Mouse (Mus musculus): ENCODE results near the gene D430041D05Rik. TPM values are rescaled to one million over a fixed set of nuclear protein-coding genes. Genes with fewer than 3 reads are reported as not detected.
"Not testable (repeated sequence)": the region's sequence is repeated elsewhere in the genome, so short reads cannot be mapped to it uniquely, and the experiment has no call there.

The D430041D05Rik gene
- total and polyA plus RNA-seq, 3 experiments = not detected

DNA sequence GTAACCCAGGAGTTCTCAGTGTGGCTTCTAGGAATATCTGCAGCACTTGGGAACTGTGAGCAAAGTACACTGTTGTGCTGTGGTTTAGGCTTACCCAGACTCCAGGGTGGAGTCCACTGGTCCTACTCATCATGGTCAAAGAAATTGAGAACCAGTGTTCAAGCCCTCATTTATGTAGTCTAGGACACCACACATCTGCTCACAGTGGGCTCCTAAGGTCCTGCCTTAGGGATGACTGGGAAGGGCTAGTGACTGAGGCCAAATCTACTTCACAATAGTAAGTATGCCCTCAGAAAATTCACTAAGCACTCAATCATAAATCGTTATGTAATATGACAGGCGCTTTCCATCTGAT lies 311.6 kb downstream of the D430041D05Rik start:
- Histone ChIP-seq H3K4me1 (ENCODE audit: control insufficient read depth in 1 of 2, insufficient read depth in 2 of 2) (peaks cover 0 to 9% of the 10 kb centered on the region in 2 experiments; a peak in 2 of 4 replicates), H3K4me3 (replicated peaks in 1 of 3; ENCODE audit: low read depth in 2 of 3, low read length in 2 of 3, poor library complexity in 1 of 3) (no peak overlapping the region), H3K36me3 (replicated peaks in 1 of 2; ENCODE audit: control insufficient read depth in 1 of 2, insufficient read depth in 1 of 2, low read length in 1 of 2) (no peaks in the 10 kb centered on the region), H3K4me2 (ENCODE audit: insufficient read depth, low read depth, poor library complexity, severe bottlenecking) (no peak overlapping the region), H3K79me2 (replicated peaks; ENCODE audit: control insufficient read depth, extremely low read depth, insufficient read depth, poor library complexity, severe bottlenecking) (no peaks in the 10 kb centered on the region), H3K27ac (ENCODE audit: insufficient read depth, low read depth) (no peak overlapping the region), H3K9ac (ENCODE audit: insufficient read depth, low read depth) (no peak overlapping the region), H3K27me3 (replicated peaks) (no peaks in the 10 kb centered on the region), H3K9me3 (replicated peaks; ENCODE audit: low read length) (no peaks in the 10 kb centered on the region)
- in situ Hi-C loops (cut with MboI; ENCODE audit: low pct_ligation_motif_present, low pct_unique_long_range_greater_than_20kb, low sequenced_read_pairs) = no loop called here
- TF ChIP-seq ZC3H11A (IDR thresholded peaks at IDR 0.05; ENCODE audit: low read depth, low read length) (no peak), ELF1 (IDR thresholded peaks at IDR 0.05; ENCODE audit: low read depth, low read length) (no peak), RAD21 (IDR thresholded peaks at IDR 0.05; ENCODE audit: low read depth, low read length) (no peak), TBP (conservative IDR thresholded peaks at IDR 0.05; ENCODE audit: low read depth, low read length) (no peak), SMC3 (IDR thresholded peaks at IDR 0.05; ENCODE audit: low read depth, low read length) (no peak), HCFC1 (IDR thresholded peaks at IDR 0.05; ENCODE audit: low read depth, low read length) (no peak), CHD2 (IDR thresholded peaks at IDR 0.05; ENCODE audit: low read length) (no peak), E2F4 (IDR thresholded peaks at IDR 0.05; ENCODE audit: insufficient replicate concordance, low read depth, low read length) (no peak), NELFE (IDR thresholded peaks at IDR 0.05; ENCODE audit: low read depth, low read length) (no peak), NRF1 (IDR thresholded peaks at IDR 0.05; ENCODE audit: low read depth, low read length) (no peak), BHLHE40 (IDR thresholded peaks at IDR 0.05; ENCODE audit: low read depth, low read length) (no peak), GABPA (IDR thresholded peaks at IDR 0.05; ENCODE audit: insufficient replicate concordance, low read depth, low read length) (no peak), TCF12 (IDR thresholded peaks at IDR 0.05; ENCODE audit: low read depth, low read length) (no peak), MAZ (IDR thresholded peaks at IDR 0.05; ENCODE audit: low read depth, low read length) (no peak), JUND (conservative IDR thresholded peaks at IDR 0.05; ENCODE audit: low read depth, low read length) (no peak), CTCF (conservative IDR thresholded peaks at IDR 0.05 in 1 of 2, IDR thresholded peaks at IDR 0.05 in 1 of 2; ENCODE audit: low read depth in 2 of 2, low read length in 2 of 2) (no peak), JUN (IDR thresholded peaks at IDR 0.05; ENCODE audit: insufficient read depth, low read depth, low read length) (no peak), MAX (IDR thresholded peaks at IDR 0.05; ENCODE audit: low read length) (no peak)
- DNase-seq (ENCODE audit: extremely low read depth) = no peak
- dilution Hi-C loops (cut with MboI; ENCODE audit: extremely low pct_ligation_motif_present, extremely low pct_unique_long_range_greater_than_20kb, low sequenced_read_pairs) = no loop called here

DNA sequence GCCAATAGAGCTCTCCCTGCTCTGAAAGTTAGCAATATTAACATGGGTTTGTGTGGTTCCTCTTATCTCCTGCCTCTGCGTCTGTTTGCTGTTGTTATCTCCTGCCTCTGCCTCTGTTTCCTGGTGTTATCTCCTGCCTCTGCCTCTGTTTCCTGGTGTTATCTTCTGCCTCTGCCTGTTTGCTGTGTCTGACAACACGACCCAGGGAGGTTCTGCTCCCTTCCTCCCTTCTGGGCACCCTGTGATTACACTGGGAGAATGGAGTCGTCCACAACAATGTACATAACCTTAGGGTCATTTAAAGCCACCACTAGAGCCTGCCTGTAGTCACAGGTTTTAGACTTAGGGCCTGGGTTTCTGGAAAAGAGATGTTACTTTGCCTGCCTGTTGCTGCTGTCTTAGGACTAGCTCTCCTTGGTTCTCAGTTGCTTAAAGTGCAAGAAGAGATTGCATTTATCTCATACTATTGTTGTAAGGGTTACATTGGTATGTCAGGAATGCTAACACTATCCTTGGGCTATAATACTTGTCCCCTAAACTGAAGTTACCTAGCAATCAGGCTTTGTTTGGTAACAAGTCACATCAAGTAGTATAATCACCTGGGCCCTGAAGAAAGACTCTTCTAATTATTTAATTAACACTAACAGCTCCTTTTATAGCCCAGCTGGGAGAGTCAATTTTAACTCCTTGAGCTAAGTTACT lies 312.1 kb downstream of the D430041D05Rik start:
- Histone ChIP-seq H3K4me1 (ENCODE audit: control insufficient read depth in 1 of 2, insufficient read depth in 2 of 2) (peaks cover 0 to 9% of the 10 kb centered on the region in 2 experiments; a peak in 2 of 4 replicates), H3K27ac (ENCODE audit: insufficient read depth, low read depth) (no peak overlapping the region), H3K4me3 (replicated peaks in 1 of 3; ENCODE audit: low read depth in 2 of 3, low read length in 2 of 3, poor library complexity in 1 of 3) (no peak overlapping the region), H3K9me3 (replicated peaks; ENCODE audit: low read length) (no peaks in the 10 kb centered on the region), H3K27me3 (replicated peaks) (no peaks in the 10 kb centered on the region), H3K36me3 (replicated peaks in 1 of 2; ENCODE audit: control insufficient read depth in 1 of 2, insufficient read depth in 1 of 2, low read length in 1 of 2) (no peaks in the 10 kb centered on the region), H3K79me2 (replicated peaks; ENCODE audit: control insufficient read depth, extremely low read depth, insufficient read depth, poor library complexity, severe bottlenecking) (no peaks in the 10 kb centered on the region), H3K9ac (ENCODE audit: insufficient read depth, low read depth) (no peak overlapping the region), H3K4me2 (ENCODE audit: insufficient read depth, low read depth, poor library complexity, severe bottlenecking) (no peak overlapping the region)
- DNase-seq (ENCODE audit: extremely low read depth) = no peak
- in situ Hi-C loops (cut with MboI; ENCODE audit: low pct_ligation_motif_present, low pct_unique_long_range_greater_than_20kb, low sequenced_read_pairs) = no loop called here
- TF ChIP-seq TCF12 (IDR thresholded peaks at IDR 0.05; ENCODE audit: low read depth, low read length) (no peak), ZKSCAN1 (IDR thresholded peaks at IDR 0.05; ENCODE audit: borderline replicate concordance, low read depth, low read length) (no peak), EP300 (IDR thresholded peaks at IDR 0.05; ENCODE audit: low read length) (no peak), IRF4 (IDR thresholded peaks at IDR 0.05; ENCODE audit: low read depth, low read length) (no peak), ZNF384 (IDR thresholded peaks at IDR 0.05; ENCODE audit: low read depth, low read length) (no peak), HCFC1 (IDR thresholded peaks at IDR 0.05; ENCODE audit: low read depth, low read length) (no peak)
- dilution Hi-C loops (cut with MboI; ENCODE audit: extremely low pct_ligation_motif_present, extremely low pct_unique_long_range_greater_than_20kb, low sequenced_read_pairs) = no loop called here

DNA sequence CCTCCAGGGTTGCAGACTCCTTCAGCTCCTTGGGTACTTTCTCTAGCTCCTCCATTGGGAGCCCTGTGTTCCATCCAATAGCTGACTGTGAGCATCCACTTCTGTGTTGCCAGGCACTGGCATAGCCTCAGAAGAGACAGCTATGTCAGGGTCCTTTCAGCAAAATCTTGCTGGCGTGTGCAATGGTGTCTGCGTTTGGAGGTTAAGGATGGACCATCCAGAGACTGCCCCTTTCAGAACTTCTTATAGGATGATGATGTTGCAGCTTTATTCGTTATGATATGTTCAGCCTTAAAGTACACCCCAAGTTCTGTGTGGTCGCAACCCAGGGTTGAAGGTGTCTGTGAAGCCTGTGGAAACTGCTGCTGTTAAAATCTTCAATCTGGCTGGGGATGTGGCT lies 313.4 kb downstream of the D430041D05Rik start:
- dilution Hi-C loops (cut with MboI; ENCODE audit: extremely low pct_ligation_motif_present, extremely low pct_unique_long_range_greater_than_20kb, low sequenced_read_pairs); H3K4me2 ChIP-seq (ENCODE audit: insufficient read depth, low read depth, poor library complexity, severe bottlenecking); DNase-seq (ENCODE audit: extremely low read depth); H3K79me2 ChIP-seq (replicated peaks; ENCODE audit: control insufficient read depth, extremely low read depth, insufficient read depth, poor library complexity, severe bottlenecking); H3K27me3 ChIP-seq (replicated peaks); H3K4me3 ChIP-seq (replicated peaks in 1 of 3; ENCODE audit: low read depth in 2 of 3, low read length in 2 of 3, poor library complexity in 1 of 3); H3K9ac ChIP-seq (ENCODE audit: insufficient read depth, low read depth); H3K36me3 ChIP-seq (replicated peaks in 1 of 2; ENCODE audit: control insufficient read depth in 1 of 2, insufficient read depth in 1 of 2, low read length in 1 of 2); H3K4me1 ChIP-seq (ENCODE audit: control insufficient read depth in 1 of 2, insufficient read depth in 2 of 2); H3K27ac ChIP-seq (ENCODE audit: insufficient read depth, low read depth); H3K9me3 ChIP-seq (replicated peaks; ENCODE audit: low read length); in situ Hi-C loops (cut with MboI; ENCODE audit: low pct_ligation_motif_present, low pct_unique_long_range_greater_than_20kb, low sequenced_read_pairs): not testable (repeated sequence)
